Mouse (Mus musculus) liver, adult 2 months (tissue): Measurements from ENCODE around the gene Gm49027.
A peak's percentile ranks its signal among the peaks of the same experiment; 100 is the strongest.

ENCODE experiments used
- CTCF ChIP-seq: fragments of 200-500 bp; IDR thresholded peaks from 2 replicates; pipeline ENCODE4 v1.5.1; 2011; ENCODE audit warnings: low read depth, low read length, control low read depth
- POLR2A ChIP-seq: fragments of 200-500 bp; IDR thresholded peaks from 2 replicates; pipeline ENCODE4 v1.6.1; 2011; ENCODE audit warnings: low read length, control low read depth; ENCODE audit not compliant: insufficient read depth; ENCODE audit errors: extremely low read depth

GRCm38 (mm10) chr5:123499717-123500116 lies 25.6 kb downstream of the Gm49027 start:
- TF ChIP-seq CTCF: 0 out of 2 replicates have a peak, but pooled peaks have one; percentile 3
- no peak for TF ChIP-seq POLR2A
